Mouse (Mus musculus): ENCODE data around the gene Ddost.

Gene Ddost

DNA sequence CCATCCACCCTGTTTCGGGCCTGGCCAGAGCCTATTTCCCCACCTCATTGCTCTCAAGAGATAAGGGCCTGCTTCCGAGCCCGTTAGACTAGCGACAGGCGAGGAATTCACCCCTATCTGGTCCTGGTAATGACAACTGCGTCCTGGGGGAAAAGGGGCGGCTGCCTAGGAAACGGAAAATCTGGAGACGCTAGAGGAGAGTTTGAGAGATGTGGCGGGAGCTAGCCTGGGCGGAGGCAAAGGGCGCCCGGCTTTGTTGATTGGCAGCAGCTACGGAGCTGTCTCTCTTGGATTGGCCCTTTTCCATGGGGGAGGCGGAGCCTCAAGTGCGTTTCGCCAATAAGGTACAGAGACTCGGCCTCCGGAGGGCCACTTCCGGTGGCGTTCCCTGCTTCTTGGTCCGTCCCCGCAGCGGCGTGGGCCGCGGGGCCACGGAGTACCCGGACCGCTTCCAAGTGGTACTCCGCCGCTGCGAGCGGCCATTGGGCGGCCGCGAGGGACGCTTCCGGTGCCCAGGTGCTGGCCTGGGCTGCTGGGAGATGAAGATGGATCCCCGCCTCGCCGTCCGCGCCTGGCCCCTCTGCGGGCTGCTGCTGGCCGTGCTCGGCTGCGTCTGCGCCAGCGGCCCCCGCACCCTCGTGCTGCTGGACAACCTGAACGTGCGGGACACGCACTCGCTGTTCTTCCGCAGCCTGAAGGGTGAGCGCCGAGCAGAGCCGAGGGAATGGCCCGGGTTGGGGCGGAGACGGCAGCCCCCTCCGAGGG, at the start of gene Ddost:
TSS of gene Ddost (plus strand) at position 391 of the 765 bp plus-strand sequence.
- DNase-seq (ENCODE audit: low read depth) = peak; percentile 99

DNA sequence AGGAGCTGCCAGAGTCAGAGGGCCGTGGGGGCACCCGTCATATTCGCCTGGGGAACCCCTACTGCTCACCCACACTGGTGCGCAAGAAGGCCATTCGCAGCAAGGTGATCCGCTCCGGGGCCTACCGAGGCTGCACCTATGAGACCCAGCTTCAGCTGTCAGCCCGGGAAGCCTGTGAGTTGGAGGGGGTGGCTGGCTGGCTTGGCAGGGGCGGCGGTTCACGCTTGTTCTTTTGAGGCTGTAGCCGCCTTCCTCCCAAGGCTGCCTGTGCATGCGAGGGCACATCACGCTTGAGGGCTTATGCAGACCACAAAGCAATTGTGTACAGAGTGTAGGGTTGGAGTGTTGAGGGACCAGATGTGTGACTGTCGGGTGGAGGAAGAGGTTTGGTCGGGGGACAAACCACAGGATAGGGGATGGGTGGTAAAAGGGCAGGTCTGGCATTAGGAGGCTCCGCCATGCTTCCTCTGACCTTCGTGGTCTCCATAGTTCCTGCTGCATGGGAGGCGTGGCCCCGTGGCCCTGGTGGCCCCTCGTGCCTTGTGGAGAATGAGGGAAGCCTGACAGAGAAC, 47.3 kb upstream of the Ddost start:
- DNase-seq (ENCODE audit: low read depth) = peak; percentile 99

DNA sequence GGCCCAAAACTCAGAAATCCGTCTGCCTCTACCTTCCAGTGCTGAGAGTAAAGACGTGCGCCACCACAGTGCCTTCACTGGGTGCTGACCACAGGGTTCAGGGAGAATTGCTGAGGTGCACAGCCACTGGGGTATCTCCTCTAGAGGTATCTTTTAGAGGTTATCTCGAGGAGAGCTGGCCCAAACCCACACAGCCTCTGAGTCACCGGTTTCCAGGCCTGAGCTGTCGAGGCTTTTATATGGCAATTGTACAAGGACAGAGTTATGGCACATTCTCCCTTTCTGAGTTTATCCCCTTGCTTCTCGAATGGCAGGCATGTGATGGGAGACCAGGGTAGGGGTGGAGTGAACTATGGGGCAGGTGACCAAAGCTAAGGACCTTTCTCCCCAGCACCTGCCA, 45.9 kb upstream of the Ddost start:
- peak; percentile 71 for DNase-seq (ENCODE audit: low read depth)

DNA sequence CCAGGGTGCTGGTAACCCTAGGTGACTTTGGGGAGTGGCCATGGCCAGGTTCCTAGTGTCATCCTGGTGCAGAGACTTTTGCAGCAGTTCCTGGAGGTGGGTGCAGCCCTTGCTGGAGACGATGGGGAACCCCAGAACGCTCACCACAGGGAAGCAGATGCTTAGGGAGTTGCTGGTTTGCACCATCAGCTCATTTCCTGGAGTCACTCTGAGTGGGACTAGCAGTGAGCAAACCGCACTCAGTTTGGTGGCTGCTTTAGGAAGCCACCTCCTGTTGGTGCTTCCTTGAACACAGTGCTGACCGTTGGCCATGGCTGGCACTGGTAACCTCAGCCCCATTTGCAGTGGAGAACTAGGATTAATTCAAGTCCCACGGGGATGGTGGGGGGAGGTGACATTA, 45.0 kb upstream of the Ddost start:
- peak; percentile 98 for DNase-seq (ENCODE audit: low read depth)

DNA sequence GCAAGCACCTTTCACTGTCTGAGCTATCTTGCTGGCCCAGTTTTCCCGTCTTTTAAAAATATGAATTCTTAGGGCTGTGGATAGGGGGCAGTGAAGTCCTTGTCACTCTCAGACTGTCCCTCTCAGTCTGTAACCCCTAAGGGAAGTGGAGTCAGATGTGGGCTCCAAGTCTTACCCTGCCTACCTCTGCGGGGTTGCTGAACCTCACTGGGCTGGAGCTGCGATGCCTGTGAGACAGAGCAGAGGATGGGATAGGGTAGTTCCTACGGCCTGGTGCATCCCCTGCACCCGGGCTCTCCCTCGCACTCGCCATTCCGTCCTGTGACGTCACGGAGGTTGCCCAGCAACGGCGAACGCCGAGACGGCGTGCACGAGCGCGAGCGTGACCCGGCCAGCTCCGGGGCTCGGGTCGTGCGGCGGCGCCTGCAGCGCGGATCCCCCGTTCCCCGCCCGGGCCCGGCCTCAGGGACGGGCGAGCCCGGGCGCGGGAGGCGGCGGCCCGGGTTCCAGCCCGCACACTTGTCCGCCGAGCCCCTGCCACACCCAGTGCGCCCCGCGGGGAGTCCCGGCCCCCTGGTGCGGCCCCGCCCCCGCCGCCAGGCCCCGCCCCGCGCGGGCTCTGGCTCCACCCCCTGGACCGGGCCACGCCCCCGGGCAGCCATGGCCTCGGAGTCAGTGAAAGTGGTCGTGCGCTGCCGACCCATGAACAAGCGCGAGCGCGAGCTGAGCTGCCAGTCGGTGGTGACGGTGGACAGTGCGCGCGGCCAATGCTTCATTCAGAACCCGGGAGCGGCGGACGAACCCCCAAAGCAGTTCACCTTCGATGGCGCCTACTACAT, 42.5 kb upstream of the Ddost start:
- DNase-seq (ENCODE audit: low read depth) = peak; percentile 91

DNA sequence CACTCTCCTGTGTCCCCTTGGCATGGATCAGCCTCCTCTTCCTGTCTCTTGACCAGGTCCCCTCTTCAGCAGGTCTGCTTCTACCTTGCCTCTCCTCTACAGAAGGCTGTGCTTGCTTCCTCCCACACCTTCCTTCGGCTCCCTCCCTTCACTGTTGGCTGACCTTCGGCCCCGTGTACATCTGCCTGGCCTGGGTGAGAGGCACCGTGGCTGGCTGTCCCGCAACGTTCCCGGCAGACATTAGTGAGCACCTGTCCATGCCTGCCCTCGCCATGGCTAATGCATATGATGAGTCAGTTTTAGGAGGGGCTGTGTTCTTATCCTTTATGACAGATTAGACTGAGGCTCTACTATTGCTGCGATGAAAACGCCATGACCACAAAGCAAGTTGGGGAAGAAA, 36.7 kb upstream of the Ddost start:
- no peak for DNase-seq (ENCODE audit: low read depth)

DNA sequence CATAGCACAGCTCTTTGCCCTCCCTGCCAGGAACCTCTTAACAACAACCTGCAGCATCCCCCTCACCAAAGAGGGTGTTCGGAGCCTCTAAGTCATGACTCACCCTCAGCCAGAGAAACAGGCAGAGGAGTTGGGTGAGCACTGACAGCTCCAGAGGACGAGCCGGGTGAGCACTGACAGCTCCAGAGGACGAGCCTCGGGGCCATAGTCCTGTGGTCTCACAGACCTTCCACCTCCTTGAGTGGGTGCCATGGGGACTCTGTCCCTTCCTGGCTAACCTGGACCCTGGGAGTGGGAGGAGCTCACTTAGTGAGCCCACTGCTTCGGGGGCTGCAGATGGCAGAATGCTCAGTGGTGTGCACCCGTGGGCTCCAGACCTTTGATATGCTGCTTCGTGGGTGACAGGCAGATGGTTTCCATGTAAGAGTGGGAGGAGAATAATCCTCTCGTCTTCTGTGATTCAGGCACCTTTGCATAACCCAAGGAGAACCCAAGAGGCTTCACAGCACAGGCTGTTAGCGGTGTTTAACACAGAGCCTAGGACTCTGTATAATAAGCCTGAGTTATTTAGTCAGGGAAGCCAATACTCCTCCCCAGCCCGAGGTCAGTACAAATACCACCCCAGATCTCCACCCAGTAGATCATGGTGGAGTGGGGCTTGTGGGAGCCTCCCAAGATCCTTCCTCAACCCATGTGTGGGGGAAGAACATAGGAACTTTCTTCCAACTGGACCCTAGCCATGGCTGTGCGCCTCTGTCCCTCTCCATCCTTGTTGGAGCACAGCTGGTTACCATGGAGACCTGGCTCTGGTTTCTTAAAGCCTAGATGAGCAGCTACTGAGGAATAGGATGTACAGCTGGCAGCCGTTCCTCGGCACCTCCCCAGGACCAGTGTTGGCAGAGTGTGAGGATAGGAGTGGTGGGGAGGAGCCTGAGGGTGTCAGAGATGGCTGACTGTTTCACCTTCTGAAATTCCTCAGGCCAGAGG, 32.2 kb upstream of the Ddost start:
- DNase-seq (ENCODE audit: low read depth) = no peak

DNA sequence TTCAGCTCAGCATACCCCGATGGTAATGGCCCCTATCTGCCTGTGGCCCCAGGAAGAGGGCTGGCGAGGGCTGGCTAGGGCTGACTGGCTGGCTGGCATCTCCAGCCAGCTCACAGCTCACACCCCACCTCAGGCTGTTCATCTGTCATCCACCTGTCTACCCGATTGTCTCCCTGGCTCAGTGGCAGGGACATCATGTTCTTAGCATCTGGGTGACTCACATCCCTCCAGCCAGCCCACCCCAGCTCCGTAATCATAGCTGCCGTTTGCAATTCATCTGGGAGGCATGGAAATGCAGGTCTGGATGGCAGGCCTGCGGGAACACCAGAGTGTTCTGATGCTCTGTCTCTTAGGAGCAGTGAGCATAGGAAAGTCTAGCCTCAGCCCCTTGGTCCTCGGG, 26.2 kb upstream of the Ddost start:
- no peak for DNase-seq (ENCODE audit: low read depth)

DNA sequence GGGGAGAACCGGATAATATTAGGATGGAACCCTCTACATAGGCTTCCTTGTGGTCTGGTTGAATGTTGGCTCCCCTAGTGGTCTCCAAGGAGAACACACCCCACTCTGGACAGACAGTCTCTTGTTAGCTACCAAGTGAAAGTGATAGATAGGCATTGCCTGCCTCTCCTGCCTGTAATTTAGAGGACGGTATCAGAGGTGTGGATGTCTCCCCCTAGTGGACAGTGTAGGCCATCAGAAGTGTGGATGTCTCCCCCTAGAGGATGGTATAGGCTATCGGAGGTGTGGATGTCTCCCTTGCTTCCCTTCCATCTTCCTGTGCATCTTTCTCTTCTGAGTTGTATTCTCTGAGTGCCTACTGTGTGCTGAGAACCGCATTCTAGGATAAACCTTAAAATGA, 21.7 kb upstream of the Ddost start:
- DNase-seq (ENCODE audit: low read depth) = peak; percentile 96

DNA sequence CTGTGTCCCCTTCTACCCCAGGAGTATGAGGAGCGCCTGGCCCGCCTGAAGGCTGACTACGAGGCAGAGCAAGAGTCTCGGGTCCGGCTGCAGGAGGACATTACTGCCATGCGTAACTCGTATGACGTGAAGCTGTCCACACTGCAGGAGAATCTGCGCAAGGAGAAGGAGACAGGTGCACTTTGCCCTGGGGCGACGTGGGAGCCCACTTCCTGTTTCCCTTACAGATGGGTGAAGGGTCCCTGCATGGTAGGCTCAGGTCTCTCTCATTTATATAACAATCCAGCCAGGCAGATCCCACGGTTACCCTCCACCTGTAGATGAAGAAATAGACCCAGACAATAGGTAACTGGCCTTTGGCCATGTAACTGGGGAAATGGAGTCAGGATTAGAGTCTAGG, 18.1 kb upstream of the Ddost start:
- DNase-seq (ENCODE audit: low read depth) = no peak

DNA sequence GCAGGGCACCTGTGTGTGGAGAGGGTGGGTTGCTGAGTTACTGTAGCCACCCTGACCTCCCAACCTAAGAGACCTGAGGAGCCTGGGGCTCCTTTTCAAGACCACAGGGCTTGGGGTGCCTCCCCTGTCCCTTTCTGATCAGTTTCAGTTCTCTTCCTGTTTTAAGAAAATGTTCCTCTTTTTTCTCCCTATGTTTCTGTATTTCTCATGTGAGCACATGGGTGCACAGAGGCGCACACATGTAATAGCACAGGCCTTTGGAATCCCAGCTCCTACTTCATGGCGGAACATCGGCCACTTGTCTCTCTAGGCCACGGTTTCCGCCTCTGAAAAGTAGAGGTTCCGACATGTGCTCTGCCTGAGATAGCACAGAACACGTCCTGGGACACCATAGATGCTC, 15.8 kb upstream of the Ddost start:
- DNase-seq (ENCODE audit: low read depth) = no peak

DNA sequence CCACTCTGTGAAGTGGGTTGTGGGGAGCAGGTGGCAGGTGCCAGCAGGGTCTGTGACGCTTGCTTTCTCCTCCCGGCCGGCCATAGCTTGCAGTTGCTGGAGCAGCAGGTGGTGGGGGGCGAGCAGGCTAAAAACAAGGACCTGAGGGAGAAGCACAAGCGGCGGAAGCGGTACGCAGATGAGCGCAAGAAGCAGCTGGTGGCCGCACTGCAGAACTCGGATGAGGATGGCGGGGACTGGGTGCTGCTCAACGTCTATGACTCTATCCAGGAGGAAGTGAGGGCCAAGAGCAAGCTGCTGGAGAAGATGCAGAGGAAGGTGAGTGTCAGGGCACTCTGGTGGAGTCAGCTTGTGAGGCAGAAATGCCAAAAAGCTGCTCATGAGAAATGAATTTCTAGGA, 12.5 kb upstream of the Ddost start:
- DNase-seq (ENCODE audit: low read depth) = no peak

DNA sequence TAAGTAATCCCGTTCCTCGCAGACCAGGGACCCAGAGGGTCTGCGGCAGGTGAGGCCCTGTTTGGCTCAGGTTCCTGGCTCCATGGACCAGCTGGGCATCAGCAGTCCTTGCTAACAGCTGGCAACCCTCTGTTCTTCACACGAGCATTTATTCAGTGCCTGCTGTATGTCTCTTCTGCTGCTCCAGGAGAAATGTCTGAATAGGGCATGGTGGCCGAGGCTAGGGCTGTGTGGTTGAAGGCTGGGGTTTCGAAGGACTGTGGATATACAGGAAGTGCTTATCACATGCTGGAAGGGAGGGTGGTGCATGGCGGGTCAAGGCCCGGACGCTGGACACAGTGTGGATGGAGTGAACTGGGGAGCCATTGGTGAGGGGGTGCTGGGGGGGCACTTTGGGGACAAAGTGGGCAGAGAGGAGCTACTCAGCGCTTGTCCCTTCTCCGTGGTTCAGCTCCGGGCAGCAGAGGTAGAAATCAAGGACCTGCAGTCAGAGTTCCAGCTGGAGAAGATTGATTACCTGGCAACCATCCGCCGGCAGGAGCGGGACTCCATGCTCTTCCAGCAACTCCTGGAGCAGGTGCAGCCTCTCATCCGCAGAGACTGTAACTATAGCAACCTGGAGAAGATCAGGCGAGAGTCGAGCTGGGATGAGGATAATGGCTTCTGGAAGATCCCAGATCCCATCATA, 11.1 kb upstream of the Ddost start:
- no peak for DNase-seq (ENCODE audit: low read depth)

DNA sequence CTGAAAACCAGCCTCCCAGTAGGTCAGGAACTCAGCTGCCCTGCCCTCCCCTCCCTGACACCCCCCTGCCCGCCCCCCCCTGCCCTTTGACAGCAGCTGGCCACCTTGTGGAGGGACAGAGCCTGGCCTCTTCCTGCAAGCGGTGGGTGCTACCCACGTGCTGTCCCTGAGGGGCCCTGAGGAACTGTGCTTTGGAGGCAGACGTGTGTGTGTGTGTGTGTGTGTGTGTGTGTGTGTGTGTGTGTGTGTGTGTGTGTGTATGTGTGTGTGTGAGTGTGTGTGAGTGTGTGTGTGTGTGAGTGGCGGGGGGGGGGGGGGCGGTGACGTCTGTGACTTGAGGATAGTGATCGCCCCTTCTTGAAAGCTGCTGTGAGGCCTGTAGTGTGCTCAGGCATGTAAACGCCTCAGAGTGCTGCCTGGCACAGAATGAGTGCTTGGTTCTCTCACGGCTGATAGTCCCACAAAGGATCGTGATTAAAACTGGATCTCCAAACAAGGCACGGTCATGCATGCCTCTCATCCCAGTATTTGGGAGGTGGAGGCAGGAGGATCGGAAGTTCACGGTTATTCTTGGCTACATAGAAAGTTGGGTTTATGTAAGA, 10.5 kb upstream of the Ddost start:
- DNase-seq (ENCODE audit: low read depth) = no peak

DNA sequence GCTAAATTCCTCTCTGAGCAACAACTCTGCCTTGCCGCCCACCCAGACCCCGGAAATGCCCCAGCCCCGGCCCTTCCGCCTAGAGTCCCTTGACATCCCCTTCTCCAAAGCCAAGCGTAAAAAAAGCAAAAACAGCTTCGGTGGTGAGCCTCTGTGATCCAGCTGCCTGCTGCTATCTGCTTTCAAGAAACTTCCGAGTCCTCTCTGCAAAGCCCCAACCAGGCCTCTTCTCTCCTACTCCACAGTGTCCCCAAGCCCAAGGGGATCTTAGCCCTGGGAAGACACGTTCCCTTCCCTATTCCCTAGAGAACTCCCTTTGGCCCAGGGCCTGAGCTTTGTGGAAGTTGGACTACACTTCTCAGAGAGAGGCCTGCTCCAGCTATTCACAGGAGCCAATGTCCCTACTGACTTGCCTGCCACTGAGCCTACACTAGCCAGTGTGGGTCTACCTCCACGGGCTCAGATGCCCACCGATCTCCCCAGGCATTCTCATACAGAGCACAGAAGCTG, 3.2 kb upstream of the Ddost start:
- no peak for DNase-seq (ENCODE audit: low read depth)

DNA sequence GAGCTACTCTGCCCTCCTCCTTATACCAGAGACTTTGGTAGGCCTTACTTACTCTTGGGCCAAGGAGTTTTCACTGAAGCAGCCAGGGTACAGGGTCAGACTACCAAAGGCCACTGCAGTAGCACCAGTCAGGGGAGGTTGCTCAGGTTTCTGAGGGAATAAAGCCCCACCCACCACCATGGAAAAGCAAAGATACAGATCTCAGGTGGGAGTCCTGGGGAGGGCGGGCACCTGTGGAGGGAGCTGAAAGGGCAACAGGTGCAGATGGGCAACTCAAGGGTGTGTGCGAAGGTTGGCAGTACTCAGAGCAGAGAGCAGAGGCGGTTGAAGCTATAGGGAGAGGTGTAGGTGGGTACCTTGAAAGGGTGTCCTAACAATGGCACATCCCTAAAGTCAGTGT, 1.5 kb upstream of the Ddost start:
- DNase-seq (ENCODE audit: low read depth) = no peak

DNA sequence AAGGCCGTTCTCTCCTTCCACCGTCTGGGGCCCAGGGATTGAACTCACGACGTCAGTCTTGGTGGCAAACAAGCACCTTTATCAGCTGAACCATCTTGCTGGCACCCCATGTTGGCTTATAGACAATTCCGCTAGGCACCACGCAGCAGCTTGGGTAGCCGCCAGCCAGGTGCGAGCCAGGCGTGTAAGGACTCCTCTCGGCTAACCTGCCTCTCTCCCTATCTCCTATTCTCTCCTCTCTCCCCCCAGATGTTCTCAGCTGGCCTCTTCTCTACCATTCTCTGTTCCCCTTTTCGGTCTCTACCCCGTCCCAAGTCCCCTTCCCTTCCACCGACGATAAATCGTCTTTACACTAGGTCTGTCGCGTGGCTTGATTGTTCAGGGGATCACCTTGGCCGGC, 788 bp upstream of the Ddost start:
- DNase-seq (ENCODE audit: low read depth) = peak; percentile 43

DNA sequence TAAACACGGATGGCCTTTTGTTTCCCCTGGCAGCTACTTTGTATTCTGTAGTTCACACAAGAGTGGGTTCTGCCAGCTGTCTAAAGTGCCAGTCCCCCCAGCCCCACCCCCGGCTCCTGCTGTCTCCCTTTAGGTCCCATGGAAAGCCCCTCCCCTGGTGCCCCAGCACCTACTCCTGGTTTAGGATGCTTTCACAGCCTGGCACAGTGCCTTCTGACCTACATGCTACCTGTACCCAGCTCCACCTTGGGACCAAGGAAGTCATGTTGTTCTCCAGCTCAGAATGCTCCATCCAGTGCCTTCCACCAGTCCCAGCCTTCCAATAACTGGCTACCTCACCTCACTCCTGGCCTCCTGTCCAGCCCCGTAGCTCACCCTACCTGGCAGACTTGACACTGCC, 2.5 kb downstream of the Ddost start:
- no peak for DNase-seq (ENCODE audit: low read depth)

DNA sequence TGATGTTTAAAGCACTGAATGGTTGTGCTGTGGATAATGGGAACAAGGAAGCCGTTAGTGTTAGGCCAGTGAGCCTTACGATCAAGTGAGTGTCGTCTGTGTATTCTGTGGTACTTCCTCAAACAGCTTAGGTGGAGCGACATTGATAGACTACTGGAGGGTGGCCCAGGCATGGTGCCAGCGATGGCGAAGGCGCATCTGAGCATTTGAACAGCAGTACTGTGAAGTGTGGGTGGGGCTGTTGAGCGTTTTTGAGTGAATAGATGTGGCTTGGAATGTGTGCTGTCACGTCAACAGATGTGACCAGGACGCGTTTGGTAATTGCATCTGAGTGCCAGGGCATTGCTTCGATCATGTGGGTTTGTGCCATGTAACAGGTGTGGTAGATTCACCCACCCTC, 3.2 kb downstream of the Ddost start:
- no peak for DNase-seq (ENCODE audit: low read depth)

DNA sequence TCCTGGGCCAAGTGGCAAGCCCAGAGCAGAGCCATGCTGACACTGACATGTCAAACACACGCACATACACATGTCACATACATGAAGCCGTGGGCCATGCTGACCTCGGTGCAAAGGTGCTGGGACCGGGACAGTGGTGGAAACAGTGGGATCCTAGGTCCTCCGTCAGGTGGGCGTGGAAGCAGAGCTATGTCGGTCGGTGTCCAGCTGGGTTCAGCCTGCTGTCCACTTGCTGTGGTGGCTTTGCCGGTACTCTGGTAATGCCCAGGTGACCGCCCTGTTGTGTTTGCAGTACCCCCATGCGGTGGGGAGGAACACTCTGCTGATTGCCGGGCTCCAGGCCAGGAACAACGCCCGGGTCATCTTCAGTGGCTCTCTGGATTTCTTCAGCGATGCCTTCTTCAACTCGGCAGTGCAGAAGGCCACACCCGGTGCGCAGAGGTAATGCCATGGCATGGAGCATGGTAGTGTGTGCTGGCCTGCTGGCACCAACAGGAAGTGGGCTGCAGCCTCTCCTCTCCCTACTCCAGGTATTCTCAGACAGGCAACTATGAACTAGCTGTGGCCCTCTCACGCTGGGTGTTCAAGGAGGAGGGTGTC, 5.9 kb downstream of the Ddost start:
- DNase-seq (ENCODE audit: low read depth) = no peak

All from 416B (cell line).